Mouse (Mus musculus) forebrain, embryonic 14.5 days (tissue): ENCODE measurements at regions not wholly inside any gene's neighbourhood (a gene's known extent, or its start where the extent isn't known, plus 50 kb on each side); places are given as distances from the start of the nearest gene placed in this dataset.
"Not testable (repeated sequence)": the region's sequence is repeated elsewhere in the genome, so short reads cannot be mapped to it uniquely, and the experiment has no call there.

Experiments
- ATAC-seq: fragments of 200-750 bp; cut with Nextera tagmentation; 2 replicates; pipeline ENCODE4 v1.8.0; 2017; ENCODE audit warnings: mild to moderate bottlenecking, moderate library complexity
- DNase-seq: peaks from one replicate; pipeline ENCODE4 v3.0.0-alpha.2; 2015; ENCODE audit warnings: low spot score
- H3K27ac ChIP-seq: fragments of 300-500 bp; sonication (generic); 2 replicates; pipeline ENCODE4 v1.5.1; 2014; ENCODE audit warnings: low read depth, mild to moderate bottlenecking, control low read depth, low read length, moderate library complexity
- H3K27me3 ChIP-seq: fragments of 300-500 bp; sonication (generic); replicated peaks from 2 replicates; pipeline ENCODE4 v1.6.1; 2014; ENCODE audit warnings: low read length, control low read depth, mixed read lengths; ENCODE audit not compliant: control insufficient read depth, insufficient read depth
- H3K36me3 ChIP-seq: fragments of 300-500 bp; sonication (generic); 2 replicates; pipeline ENCODE4 v1.6.1; 2014; ENCODE audit warnings: low read length, control low read depth; ENCODE audit not compliant: control insufficient read depth, insufficient read depth
- H3K4me1 ChIP-seq: fragments of 300-500 bp; sonication (generic); 2 replicates; pipeline ENCODE4 v1.6.1; 2014; ENCODE audit warnings: antibody characterized with exemption, low read length, control low read depth; ENCODE audit not compliant: control insufficient read depth, insufficient read depth
- H3K4me2 ChIP-seq: fragments of 300-500 bp; sonication (generic); 2 replicates; pipeline ENCODE4 v1.6.1; 2014; ENCODE audit warnings: mild to moderate bottlenecking, control low read depth, low read length
- H3K4me3 ChIP-seq: fragments of 300-500 bp; sonication (generic); 2 replicates; pipeline ENCODE4 v1.5.1; 2014; ENCODE audit warnings: low read depth, low read length, control low read depth
- H3K9ac ChIP-seq: fragments of 300-500 bp; sonication (generic); 2 replicates; pipeline ENCODE4 v1.6.1; 2014; ENCODE audit warnings: mild to moderate bottlenecking, low read length, control low read depth, moderate library complexity
- H3K9me3 ChIP-seq: fragments of 300-500 bp; sonication (generic); replicated peaks from 2 replicates; pipeline ENCODE4 v1.6.1; 2016; ENCODE audit warnings: low read length, control low read depth, mixed read lengths; ENCODE audit not compliant: control insufficient read depth
- WGBS: fragments of 180-500 bp; shearing (Covaris S2); extraction: QIAGEN DNeasy Blood & Tissue Kit; methylation state at CpG from one replicate; pipeline ENCODE4 v1.1.7; 2014; 5-methylcytosine and 5-hydroxymethylcytosine counted together

DNA sequence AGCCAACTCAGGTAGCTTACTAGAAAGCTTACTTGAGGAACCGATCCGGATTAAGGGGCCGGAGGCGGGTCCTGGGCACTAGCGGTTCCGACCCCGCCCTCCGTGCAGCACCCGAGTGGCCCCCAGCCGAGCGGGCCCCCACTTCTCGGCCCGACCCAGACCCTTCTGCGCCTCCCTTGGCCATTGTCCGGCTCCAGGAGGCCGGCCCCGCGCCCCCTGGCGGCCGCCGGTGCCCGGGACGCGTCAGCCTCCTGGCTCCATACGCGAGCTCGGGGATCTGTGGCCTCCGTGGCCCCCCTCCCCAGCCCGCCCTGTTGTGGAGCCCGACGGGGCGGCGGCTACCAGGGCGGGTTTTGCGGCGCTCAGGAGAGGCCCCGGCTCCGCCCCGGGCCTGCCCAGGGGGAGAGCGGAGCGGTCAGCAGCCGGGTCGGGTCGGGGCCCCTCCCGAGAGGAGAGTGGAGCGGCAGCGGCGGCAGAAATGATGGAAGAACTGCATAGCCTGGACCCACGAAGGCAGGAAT is 94.3 kb upstream of the Zfp986 start:
- not testable (repeated sequence) for H3K9ac ChIP-seq, H3K4me1 ChIP-seq, H3K27ac ChIP-seq, H3K9me3 ChIP-seq, H3K27me3 ChIP-seq, H3K36me3 ChIP-seq
- WGBS = 7% methylated on average over 44 of the region's 49 CpGs
- DNase-seq (peak; percentile 0), ATAC-seq (peak; percentile 89)
- Histone ChIP-seq H3K4me3 (peak overlapping the region; percentile 17; the same call in 1 of the 2 replicates), H3K4me2 (peak overlapping the region; percentile 26; the same call in 1 of the 2 replicates)

DNA sequence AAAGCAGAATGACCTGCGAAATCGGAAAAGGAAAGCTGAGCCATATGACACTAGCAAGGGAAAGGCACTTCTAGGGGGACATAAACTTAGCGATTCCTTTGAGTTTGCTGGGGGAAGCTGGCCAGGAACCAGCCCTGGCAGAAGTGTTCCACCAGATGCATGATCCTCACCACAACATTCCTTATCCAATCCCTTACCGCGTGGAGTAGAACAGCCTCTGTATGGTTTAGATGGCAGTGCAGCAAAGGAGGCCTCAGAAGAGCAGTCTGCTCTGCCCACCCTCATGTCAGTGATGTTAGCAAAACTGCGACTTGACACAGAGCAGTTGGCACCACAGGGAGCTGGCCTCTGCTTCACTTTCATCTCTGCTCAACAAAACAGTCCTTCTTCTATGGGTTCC is 93.7 kb upstream of the Zfp986 start:
- not testable (repeated sequence) for H3K4me3 ChIP-seq, H3K9me3 ChIP-seq, DNase-seq, H3K27me3 ChIP-seq, ATAC-seq, H3K4me2 ChIP-seq, H3K27ac ChIP-seq, H3K4me1 ChIP-seq, H3K9ac ChIP-seq, H3K36me3 ChIP-seq
- 0% methylated on average over 1 of the region's 6 CpGs for WGBS

DNA sequence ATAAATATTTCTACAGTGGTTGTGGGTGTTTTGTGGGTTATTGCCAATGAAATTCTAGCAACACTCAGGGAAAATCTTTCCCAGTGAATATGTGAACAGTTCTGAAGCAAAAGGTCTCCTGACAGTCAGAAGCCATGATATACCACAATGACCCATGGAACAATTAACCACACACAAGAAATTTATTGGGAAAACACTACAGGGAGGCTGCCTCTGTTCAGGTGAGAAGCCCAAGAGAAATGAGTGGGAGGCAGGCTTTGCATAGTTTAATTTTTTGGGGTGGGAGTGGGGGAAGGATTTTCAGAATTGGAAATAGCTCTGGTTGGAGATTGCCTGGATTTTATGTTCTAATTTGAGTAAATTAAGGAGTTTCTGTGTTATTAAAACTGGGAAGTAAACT is 92.1 kb upstream of the Zfp986 start:
- ATAC-seq = not testable (repeated sequence)

DNA sequence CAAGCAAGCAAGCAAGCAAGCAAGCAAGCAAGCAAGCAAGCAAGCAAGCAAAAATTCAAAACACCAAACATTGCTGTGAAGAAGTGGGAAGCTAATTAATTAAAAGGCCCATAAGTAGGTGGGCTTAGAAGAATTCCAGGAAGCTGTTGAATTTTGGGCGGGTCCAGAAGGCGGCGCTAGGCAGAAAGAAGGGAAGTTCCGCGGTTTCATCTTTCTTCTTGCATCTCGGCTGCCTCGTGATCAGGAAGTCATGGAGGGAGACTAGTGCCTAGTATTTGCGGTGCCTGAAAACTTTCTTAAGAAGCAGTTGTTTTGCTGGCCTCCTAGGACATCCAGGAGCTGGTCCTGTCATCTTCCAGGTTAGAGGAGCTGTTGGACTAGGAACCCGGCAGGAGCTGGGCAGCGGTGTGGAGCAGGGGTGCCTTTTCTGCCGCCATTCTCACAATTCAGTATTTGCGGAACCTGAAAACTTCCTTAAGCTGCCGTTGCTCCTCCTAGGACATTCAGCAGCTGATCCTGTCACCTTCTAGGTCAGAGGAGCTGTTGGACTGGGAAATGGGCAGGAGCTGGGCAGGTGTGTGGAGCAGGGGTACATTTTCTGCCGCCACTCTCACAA is 87.2 kb upstream of the Zfp986 start:
- H3K4me1 ChIP-seq, H3K4me3 ChIP-seq, H3K27ac ChIP-seq, ATAC-seq, DNase-seq, H3K36me3 ChIP-seq, H3K27me3 ChIP-seq, H3K9ac ChIP-seq, H3K4me2 ChIP-seq, H3K9me3 ChIP-seq: not testable (repeated sequence)
- no CpG with 5 or more reads among the region's 14 CpGs for WGBS

More for the DNA sequence above, 92.1 kb upstream of the Zfp986 start:
- H3K4me1 ChIP-seq, H3K27ac ChIP-seq, H3K9me3 ChIP-seq, H3K9ac ChIP-seq, DNase-seq, H3K4me3 ChIP-seq, H3K36me3 ChIP-seq, H3K27me3 ChIP-seq, H3K4me2 ChIP-seq: not testable (repeated sequence)

DNA sequence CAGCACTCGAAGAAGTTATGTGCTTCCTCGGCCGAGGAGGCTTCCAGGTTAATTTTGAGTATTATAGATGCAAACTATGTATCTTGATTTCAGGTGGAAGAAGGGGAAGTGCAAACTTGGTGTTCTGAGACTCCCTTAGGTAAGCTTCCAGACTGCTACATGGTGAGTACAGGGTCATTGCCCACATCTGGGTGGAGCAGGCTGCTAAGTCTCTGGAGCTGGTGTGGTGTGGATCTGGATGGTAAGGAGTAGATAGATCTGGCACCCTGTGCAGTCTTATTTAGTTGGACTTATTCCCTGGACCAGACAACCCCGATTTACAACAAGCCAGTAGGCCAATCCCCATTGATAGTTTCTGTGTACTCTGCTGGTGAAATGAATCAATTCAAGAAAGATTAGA is 53.9 kb upstream of the Zfp986 start:
- WGBS = no CpG with 5 or more reads among the region's 4 CpGs
- H3K4me3 ChIP-seq, H3K27ac ChIP-seq, H3K9ac ChIP-seq, H3K9me3 ChIP-seq, H3K27me3 ChIP-seq, H3K4me1 ChIP-seq, H3K4me2 ChIP-seq, DNase-seq, H3K36me3 ChIP-seq, ATAC-seq: not testable (repeated sequence)
